Mouse (Mus musculus) testis, postnatal 14 days (tissue): ENCODE data around the gene Enoph1.

Experiments used
- DNase-seq: peaks from one replicate; pipeline ENCODE4 v3.0.0; 2021; ENCODE audit warnings: low spot score

Enoph1 gene

GRCm38 (mm10) chr5:100039602-100040142 is at the start of gene Enoph1, which contains the start of gene Hnrnpdl:
Gene Enoph1, plus strand, starts transcription at chr5:100039985.
Gene Hnrnpdl, minus strand, starts transcription at chr5:100039664.
- DNase-seq = peak; percentile 95

DNA sequence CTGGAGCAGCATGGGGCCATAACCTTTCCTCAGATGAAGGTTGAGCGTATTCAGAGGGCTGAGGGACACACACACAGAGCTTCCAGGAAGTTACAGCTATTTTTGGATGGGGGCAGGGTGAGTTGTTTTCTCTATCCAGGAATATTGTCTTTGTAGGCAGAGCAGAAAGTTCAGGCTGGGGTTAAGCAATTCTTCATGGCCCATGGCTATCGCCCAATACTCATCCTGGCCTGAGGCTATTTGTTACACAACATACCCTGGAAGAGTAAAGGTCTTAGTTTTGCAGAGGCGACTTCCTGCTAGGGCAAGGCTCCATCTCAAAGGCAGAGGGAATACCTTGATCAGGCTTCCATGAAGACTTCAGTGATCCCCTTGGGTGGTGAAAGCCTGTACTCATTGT is 45.6 kb upstream of the Enoph1 start:
- no peak for DNase-seq

DNA sequence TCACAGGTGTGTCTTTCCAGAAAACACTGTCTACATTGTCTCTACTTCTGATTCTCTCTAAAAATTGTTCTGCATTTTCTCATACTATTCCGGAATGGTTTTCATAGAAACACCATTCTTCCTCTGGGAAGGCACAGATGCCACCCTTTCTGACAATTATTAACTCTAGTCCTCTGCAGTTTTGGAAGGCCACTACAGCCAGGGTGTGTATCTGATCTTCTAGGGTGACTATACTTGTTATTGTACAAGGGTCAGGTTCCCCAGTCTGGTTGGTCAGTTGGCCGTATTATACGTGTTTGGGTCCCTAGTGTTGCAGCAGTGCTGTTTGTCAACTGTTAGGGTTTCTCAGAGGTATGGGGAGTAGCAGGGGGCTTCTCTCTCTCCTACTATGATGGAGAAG is 45.1 kb upstream of the Enoph1 start:
- DNase-seq = no peak

DNA sequence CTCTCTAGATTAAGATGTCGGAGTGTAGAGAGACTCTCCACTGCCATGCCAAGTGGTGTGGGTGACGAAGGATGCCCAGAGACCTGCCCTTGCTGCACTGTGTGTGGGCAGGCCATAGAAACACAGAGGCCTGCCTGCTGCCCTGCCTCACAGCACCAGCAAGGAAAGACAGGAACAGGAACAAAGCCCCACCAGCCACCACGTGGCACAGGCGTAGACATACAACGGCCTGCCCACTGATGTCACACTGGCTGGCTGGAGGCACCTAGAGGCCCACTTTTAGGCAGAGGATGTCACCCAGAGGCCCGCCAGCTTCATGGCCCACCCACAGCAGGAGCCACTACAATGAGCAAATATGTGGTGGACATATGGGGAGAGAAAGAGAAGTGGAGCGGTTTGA is 39.7 kb upstream of the Enoph1 start:
- DNase-seq = no peak

- DNase-seq = no peak
Measured at GRCm38 (mm10) chr5:100000500-100000899, 39.3 kb upstream of the Enoph1 start.

- DNase-seq = no peak
Measured at GRCm38 (mm10) chr5:100003895-100004294, 35.9 kb upstream of the Enoph1 start.

DNA sequence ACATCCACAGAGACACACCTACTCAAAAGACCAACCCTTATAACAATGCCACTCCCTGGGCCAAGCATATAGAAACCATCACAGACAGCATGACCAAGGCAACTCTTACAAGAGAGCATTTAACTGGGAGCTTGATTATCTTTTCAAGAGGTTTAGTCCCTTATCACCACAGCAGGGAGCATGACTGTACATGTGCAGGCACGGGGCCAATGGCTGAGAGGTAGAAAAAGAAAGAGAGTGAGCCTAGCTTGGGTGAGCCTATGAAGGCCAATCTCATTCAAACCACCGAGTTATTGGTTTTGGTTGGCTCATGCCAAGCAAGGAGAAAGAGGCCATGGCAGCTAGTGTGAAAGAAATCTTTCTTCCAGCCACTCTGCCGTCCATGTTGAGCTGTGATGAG is 34.4 kb upstream of the Enoph1 start:
- DNase-seq = no peak

GRCm38 (mm10) chr5:100005896-100006295 is 33.9 kb upstream of the Enoph1 start:
- DNase-seq = no peak

DNA sequence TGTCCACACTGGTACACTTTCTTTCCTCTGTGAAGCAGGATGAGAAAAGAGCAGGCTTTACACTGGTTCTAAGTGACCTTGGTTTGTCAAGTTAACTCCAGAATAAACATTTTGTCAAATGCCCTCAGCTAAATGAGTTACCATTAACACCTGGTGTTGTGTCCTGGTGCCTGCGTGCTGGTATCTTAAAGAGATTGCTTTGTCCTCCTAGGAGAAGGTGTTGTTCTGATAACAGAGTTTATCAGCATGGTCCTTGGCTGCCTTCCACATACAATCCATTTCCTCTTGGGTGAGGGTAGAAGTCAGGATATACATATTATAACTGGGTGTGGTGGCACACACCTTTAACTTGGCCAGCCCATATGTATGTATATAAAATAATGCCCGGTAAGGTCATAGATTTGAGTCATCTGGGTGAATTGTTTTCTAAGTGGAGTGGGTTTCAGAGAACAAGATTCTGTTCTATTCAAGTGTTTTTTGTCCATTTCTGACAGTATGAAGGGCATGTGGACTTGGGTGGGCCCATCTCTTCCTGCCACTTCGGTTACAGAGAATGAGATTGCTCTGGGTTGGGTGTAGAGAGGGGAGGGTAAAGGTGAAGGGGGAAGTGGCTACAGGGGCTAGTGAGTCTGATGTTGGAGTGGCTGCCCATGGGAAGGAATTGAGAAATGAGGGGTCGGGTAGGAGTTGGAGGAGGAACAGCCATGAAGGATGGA is 33.3 kb upstream of the Enoph1 start:
- no peak for DNase-seq

DNA sequence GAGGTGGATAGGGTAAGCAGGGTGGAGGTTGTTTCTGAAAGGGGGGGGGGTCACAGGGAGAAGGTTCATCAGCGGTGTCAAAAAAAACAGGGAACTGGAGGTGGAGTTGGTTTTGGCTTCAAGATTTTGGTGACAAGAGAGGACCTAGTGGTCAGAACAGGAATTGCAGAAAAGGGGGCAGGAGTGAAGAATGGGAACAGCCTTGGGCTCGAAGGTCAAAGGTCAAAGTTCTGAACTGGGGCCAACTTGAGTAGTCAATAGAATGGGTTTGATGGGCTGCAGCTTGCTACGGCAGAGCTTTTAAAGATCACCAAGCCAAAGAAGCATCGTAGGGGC is 32.8 kb upstream of the Enoph1 start:
- DNase-seq = no peak

DNA sequence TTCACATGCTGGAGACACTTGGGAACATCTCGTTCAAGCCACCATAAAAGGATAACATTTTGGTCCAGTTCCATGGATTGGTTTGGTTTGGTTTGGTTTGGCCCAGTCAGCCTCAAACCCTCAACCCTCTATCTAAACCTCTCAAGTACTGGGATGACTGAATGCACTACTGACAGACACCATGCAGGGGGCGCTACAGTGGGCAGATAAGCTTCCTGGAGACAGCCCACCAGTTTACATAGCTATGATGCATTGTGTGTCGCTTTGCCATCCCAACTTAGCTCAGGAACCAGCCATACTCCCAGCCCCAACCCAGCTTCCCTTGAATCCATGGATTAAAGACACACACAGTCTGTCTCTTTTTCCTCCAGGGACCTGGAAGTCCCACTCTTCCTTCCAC is 31.3 kb upstream of the Enoph1 start:
- DNase-seq = no peak

GRCm38 (mm10) chr5:100012599-100012998 is 27.2 kb upstream of the Enoph1 start:
- no peak for DNase-seq

GRCm38 (mm10) chr5:100020089-100020488 is 19.7 kb upstream of the Enoph1 start:
- DNase-seq = no peak

- no peak for DNase-seq
Measured at GRCm38 (mm10) chr5:100024403-100024802, 15.4 kb upstream of the Enoph1 start.

DNA sequence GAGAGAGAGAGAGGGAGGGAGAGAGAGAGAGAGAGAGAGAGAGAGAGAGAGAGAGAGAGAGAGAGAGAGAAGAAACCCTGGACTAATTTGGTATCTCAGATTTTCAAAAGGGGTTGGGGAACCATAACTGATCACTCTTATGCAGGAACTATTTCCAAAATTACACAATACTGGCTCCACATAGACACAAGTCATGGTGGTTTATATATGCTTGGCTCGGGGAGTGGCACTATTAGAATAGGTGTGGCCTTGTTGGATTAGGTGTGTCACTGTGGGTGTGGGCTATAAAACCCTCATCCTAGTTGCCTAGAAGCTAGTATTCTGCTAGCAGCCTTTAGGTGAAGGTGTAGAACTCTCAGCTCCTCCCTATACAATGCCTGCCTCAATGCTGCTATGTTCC is 14.9 kb upstream of the Enoph1 start:
- no peak for DNase-seq

DNA sequence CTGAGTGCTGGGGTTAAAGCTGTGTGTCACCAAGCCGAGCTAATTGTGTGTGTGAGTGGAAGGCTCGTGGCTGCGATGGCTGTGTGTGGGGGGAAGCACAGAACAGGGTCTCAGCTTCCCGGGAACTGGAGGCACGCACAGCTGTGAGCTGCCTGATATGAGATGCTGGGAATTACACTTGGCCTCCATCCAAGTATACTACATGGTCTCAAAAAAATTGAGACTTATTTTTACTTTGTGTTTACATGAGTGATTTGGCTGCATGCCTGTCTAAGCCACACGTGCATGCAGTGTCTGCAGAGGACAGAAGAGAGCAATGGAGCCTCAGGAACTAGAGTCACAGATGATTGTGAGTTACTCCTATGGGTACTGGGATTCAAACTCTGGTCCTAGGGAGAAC is 9.7 kb upstream of the Enoph1 start:
- no peak for DNase-seq

GRCm38 (mm10) chr5:100032107-100032506 is 7.7 kb upstream of the Enoph1 start:
- DNase-seq = no peak

DNA sequence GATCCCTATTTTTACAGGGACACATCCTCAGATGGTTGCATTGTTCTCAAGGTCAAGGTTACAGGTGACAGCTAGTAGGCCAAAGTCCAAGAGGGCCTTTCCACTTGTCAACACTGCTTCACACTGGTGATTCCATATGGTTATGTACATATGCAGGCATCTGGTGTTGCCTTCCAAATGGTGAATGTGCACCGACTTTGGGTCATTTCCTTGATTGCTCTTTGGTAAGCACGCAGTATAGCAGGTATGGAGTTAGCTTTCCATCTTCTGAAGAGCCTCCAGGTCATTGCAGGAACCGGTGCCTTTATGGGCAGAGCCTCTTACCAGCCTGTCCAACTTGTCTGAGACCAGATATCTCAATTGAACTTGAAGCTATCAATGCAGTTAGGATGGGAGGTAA is 7.1 kb upstream of the Enoph1 start:
- no peak for DNase-seq

- DNase-seq = no peak
Measured at GRCm38 (mm10) chr5:100035950-100036349, 3.8 kb upstream of the Enoph1 start.

DNA sequence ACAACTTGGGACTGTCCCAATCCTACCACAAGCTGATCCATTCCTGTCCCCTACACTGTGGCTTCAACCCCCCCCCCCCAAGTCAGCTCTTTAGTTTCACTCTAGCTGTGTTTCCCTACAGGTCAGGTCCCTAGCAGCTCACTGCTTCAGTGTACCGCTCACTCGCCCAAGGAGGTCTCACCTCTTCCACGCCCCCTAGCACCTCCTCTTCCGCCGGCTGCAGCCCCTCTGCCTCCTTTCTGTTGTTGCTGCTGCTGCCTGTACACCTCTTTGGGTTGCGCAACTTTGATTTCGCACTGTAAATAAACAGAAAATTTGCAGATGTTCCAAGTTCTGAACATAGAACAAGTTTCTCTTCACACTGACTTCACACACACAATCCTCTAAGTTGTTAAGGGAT is 3.1 kb upstream of the Enoph1 start:
- no peak for DNase-seq

DNA sequence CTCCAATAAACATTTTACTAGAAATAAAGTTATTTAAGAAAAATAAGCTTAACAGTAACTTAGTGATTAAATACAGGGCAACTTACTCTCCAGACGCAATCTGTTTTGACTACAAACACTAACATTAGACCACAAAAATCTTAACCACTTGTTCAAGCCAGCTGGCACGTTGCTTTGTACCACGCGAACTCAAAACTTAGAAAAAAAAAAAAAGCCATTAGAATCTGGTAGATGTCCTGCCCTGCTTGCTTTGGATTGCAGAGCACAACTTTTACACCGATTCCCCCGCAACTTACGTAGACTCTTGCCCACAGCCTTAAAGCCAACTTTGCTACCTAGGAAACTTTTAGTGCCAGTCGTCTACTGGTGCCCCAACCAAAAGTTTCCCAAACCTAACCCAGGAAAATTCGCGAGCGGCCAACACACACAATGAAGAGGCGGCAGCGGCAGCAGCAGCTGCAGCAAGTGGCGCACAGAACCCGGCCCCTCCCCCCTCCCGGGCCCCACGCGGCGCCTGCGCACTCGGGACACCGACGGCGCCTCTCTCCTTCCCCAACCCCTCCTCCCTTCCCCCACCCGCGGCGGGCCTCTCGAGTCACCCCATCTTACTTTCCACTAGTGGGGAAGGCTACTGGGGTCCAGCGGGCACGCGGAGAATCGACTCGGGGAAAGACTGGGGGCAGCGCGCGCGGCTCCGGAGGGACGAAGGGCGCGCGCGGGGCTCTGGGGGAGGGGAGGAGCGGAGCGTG is 1.6 kb upstream of the Enoph1 start:
- peak; percentile 89 for DNase-seq

GRCm38 (mm10) chr5:100038714-100039601 is 827 bp upstream of the Enoph1 start:
- DNase-seq = peak; percentile 94
